Mouse (Mus musculus) forebrain, embryonic 12.5 days (tissue): ENCODE data around the gene Stk36. TPM values are rescaled to one million over a fixed set of nuclear protein-coding genes. Genes with fewer than 3 reads are reported as not detected.

Experiments used
- microRNA-seq: library from miRNA; unstranded; fragments of <30 nt; microRNA quantifications from one replicate; pipeline ENCODE4, GENCODE M21; 2017
- polyA plus RNA-seq: library from polyadenylated mRNA; unstranded; fragments of >200 nt; fragmentation: Nextera tagmentation; extraction: Ambion mirVana; gene quantifications from 2 replicates; pipeline ENCODE4 v1.2.1, GENCODE M21; 2016

Gene Stk36
- polyA plus RNA-seq, 1 experiment from 2014 or later: 26.7 TPM

Small RNA genes within 50 kb of the gene (microRNA-seq; reads per million reads assigned to microRNA genes)
- gene Gm25035: not detected

Other genes starting within 250 kb of the Stk36 start
- 0.60 and 1.1 TPM in 2 replicates for gene Catip, start 239.3 kb upstream of the Stk36 start, polyA plus RNA-seq
- 1.3 and 1.7 TPM in 2 replicates for gene Slc11a1, start 226.2 kb upstream of the Stk36 start, polyA plus RNA-seq
- gene Ctdsp1, start 209.9 kb upstream of the Stk36 start, polyA plus RNA-seq: 33.1 and 33.3 TPM in 2 replicates
- gene Vil1, start 192.1 kb upstream of the Stk36 start, polyA plus RNA-seq: 0.29 and 0.32 TPM in 2 replicates
- 77.5 and 84.2 TPM in 2 replicates for gene Cnot9, start 95.4 kb upstream of the Stk36 start, polyA plus RNA-seq
- 0.98 and 1.1 TPM in 2 replicates for gene Plcd4, start 58.6 kb upstream of the Stk36 start, polyA plus RNA-seq
- gene Usp37, start 57.2 kb upstream of the Stk36 start, polyA plus RNA-seq: 44.2 and 48.1 TPM in 2 replicates
- gene Zfp142, start 13.2 kb upstream of the Stk36 start, polyA plus RNA-seq: 10.6 and 10.8 TPM in 2 replicates
- 18.3 and 18.5 TPM in 2 replicates for gene Bcs1l, start 13.2 kb upstream of the Stk36 start, polyA plus RNA-seq
- gene Rnf25, start within 50 bp of the Stk36 start, polyA plus RNA-seq: 30.7 and 33.0 TPM in 2 replicates
- gene Ttll4, start 60.3 kb downstream of the Stk36 start, polyA plus RNA-seq: 48.6 and 53.0 TPM in 2 replicates
- gene Cyp27a1, start 112.1 kb downstream of the Stk36 start, polyA plus RNA-seq: 3.0 and 3.3 TPM in 2 replicates
- not detected in 2 replicates for gene Prkag3, start 147.8 kb downstream of the Stk36 start, polyA plus RNA-seq
- gene Wnt6, start 170.4 kb downstream of the Stk36 start, polyA plus RNA-seq: 3.3 and 4.5 TPM in 2 replicates
- 1.00 and 2.0 TPM in 2 replicates for gene Wnt10a, start 190.1 kb downstream of the Stk36 start, polyA plus RNA-seq